Mouse (Mus musculus) left cerebral cortex, postnatal 36 days (tissue): ENCODE measurements around the gene Plcb2. TPM values are rescaled to one million over a fixed set of nuclear protein-coding genes. Genes with fewer than 3 reads are reported as not detected.

Experiments used
- DNase-seq, 2 experiments: peaks; one replicate each; pipeline ENCODE4 v3.0.0; 2021 to 2022; ENCODE audit warnings: low spot score in 2 of 2, mixed read lengths in 1 of 2
- intact Hi-C: fragments of 180-260 bp; cut with DNase I; formaldehyde crosslinking; loops from one replicate; pipeline ENCODE4 v1.15.1; 2025
- total RNA-seq, 2 experiments: library from RNA; stranded (reverse); gene quantifications; 2 replicates each; pipeline ENCODE4 v1.2.3; 2021

The Plcb2 gene
- 1 to 10 TPM; 2.4 to 3.4 TPM for total RNA-seq

- intact Hi-C loops, result no loop called here
- no peak for DNase-seq
Observed at GRCm38 (mm10) chr2:118728337-118728736, at the start of gene Plcb2. TSS of gene Plcb2 (minus strand) at chr2:118728438.

GRCm38 (mm10) chr2:118776295-118776694 is 48.1 kb upstream of the Plcb2 start:
- no peak for DNase-seq
- intact Hi-C loops, result no loop called here

- intact Hi-C loops, result no loop called here
- peak; percentile 73 to 82 for DNase-seq
Observed at GRCm38 (mm10) chr2:118775846-118776245, 47.6 kb upstream of the Plcb2 start.

- DNase-seq, result peak; percentile 16 to 32
- intact Hi-C loops, result no loop called here
Observed at GRCm38 (mm10) chr2:118775396-118775795, 47.2 kb upstream of the Plcb2 start.

- DNase-seq, result no peak
- intact Hi-C loops, result no loop called here
Observed at GRCm38 (mm10) chr2:118774536-118774935, 46.3 kb upstream of the Plcb2 start.

- intact Hi-C loops, result no loop called here
- no peak for DNase-seq
Observed at GRCm38 (mm10) chr2:118772158-118772874, 44.1 kb upstream of the Plcb2 start, which contains the start of gene Phgr1. TSS of gene Phgr1 (plus strand) at chr2:118772769.

- intact Hi-C loops, result loop anchor here (5.0 kb wide), 1 partner anchor 96 kb away; the partner anchor contains the start of gene Ivd
- no peak for DNase-seq
Observed at GRCm38 (mm10) chr2:118766041-118767033, 38.1 kb upstream of the Plcb2 start.

- no peak for DNase-seq
- intact Hi-C loops, result loop anchor here (5.0 kb wide), 2 partner anchors 97 to 117 kb away; partner anchors contain the start of gene Ivd
Observed at GRCm38 (mm10) chr2:118764875-118765274, 36.6 kb upstream of the Plcb2 start.

- peak; percentile 34 to 43 for DNase-seq
- intact Hi-C loops, result loop anchor here (5.0 kb wide), 1 partner anchor 118 kb away; no protein-coding TSS in a partner anchor
Observed at GRCm38 (mm10) chr2:118764094-118764831, 36.0 kb upstream of the Plcb2 start.

- intact Hi-C loops, result loop anchor here (2.0 to 5.0 kb wide), 2 partner anchors 17 to 119 kb away; no protein-coding TSS in a partner anchor
- peak; percentile 57 to 58 for DNase-seq
Observed at GRCm38 (mm10) chr2:118763469-118763868, 35.2 kb upstream of the Plcb2 start.

GRCm38 (mm10) chr2:118762784-118763148 is 34.5 kb upstream of the Plcb2 start:
- DNase-seq, result no peak
- intact Hi-C loops, result loop anchor here (2.0 to 5.0 kb wide), 2 partner anchors 16 to 120 kb away; no protein-coding TSS in a partner anchor

GRCm38 (mm10) chr2:118761906-118762783 is 33.9 kb upstream of the Plcb2 start, which contains the start of gene Ccdc9b:
TSS of gene Ccdc9b (minus strand) at chr2:118762661.
- intact Hi-C loops, result loop anchor here (2.0 to 5.0 kb wide), 2 partner anchors 15 to 120 kb away; no protein-coding TSS in a partner anchor
- DNase-seq, result peak; percentile 80 to 83

- no peak for DNase-seq
- intact Hi-C loops, result loop anchor here (5.0 kb wide), 1 partner anchor 121 kb away; no protein-coding TSS in a partner anchor
Observed at GRCm38 (mm10) chr2:118761358-118761757, 33.1 kb upstream of the Plcb2 start.

GRCm38 (mm10) chr2:118760311-118761025 is 32.2 kb upstream of the Plcb2 start:
- intact Hi-C loops, result loop anchor here (5.0 kb wide), 1 partner anchor 122 kb away; no protein-coding TSS in a partner anchor
- DNase-seq, result no peak

GRCm38 (mm10) chr2:118759828-118760227 is 31.6 kb upstream of the Plcb2 start:
- DNase-seq, result no peak
- intact Hi-C loops, result loop anchor here (5.0 kb wide), 1 partner anchor 122 kb away; no protein-coding TSS in a partner anchor

- intact Hi-C loops, result no loop called here
- DNase-seq, result no peak
Observed at GRCm38 (mm10) chr2:118756103-118756502, 27.9 kb upstream of the Plcb2 start.

GRCm38 (mm10) chr2:118755407-118755806 is 27.2 kb upstream of the Plcb2 start:
- no peak for DNase-seq

More at GRCm38 (mm10) chr2:118755407-118755806, 27.2 kb upstream of the Plcb2 start:
- intact Hi-C loops, result no loop called here
